Mouse (Mus musculus) frontal cortex, adult (tissue): Measurements from ENCODE around the gene Slf2.

ENCODE experiments used
- ATAC-seq: cut with Nextera tagmentation; 2 replicates; pipeline ENCODE4 v1.9.2; 2017; ENCODE audit warnings: mild to moderate bottlenecking, moderate library complexity, mixed read lengths; ENCODE audit not compliant: low TSS enrichment

The Slf2 gene

GRCm38 (mm10) chr19:45012219-45012618 lies 81.3 kb downstream of the Slf2 start:
- no peak for ATAC-seq

- peak; percentile 7; the same call in 1 of the 2 replicates for ATAC-seq
Measured at GRCm38 (mm10) chr19:45012636-45013035, 81.7 kb downstream of the Slf2 start.

GRCm38 (mm10) chr19:45013581-45014225 lies 82.8 kb downstream of the Slf2 start:
- no peak for ATAC-seq

- no peak for ATAC-seq
Measured at GRCm38 (mm10) chr19:45014335-45014971, 83.5 kb downstream of the Slf2 start, which contains the start of gene Lzts2. Lzts2 (plus strand) TSS chr19:45014414.

GRCm38 (mm10) chr19:45014981-45015402 lies 84.0 kb downstream of the Slf2 start:
- ATAC-seq: no peak

GRCm38 (mm10) chr19:45015518-45016281 lies 84.7 kb downstream of the Slf2 start:
- ATAC-seq: 0 out of 2 replicates have a peak, but pooled peaks have one; percentile 0

- ATAC-seq: peak; percentile 58
Measured at GRCm38 (mm10) chr19:45016341-45017215, 85.6 kb downstream of the Slf2 start.

GRCm38 (mm10) chr19:45017216-45017771 lies 86.3 kb downstream of the Slf2 start:
- no peak for ATAC-seq

GRCm38 (mm10) chr19:45017909-45018308 lies 87.0 kb downstream of the Slf2 start:
- ATAC-seq: no peak

- no peak for ATAC-seq
Measured at GRCm38 (mm10) chr19:45018351-45018831, 87.4 kb downstream of the Slf2 start.

- ATAC-seq: no peak
Measured at GRCm38 (mm10) chr19:45020348-45020747, 89.4 kb downstream of the Slf2 start.

- ATAC-seq: no peak
Measured at GRCm38 (mm10) chr19:45021362-45021761, 90.4 kb downstream of the Slf2 start.

GRCm38 (mm10) chr19:45023993-45024392 lies 93.0 kb downstream of the Slf2 start:
- no peak for ATAC-seq

GRCm38 (mm10) chr19:45024775-45025174 lies 93.8 kb downstream of the Slf2 start:
- ATAC-seq: no peak

GRCm38 (mm10) chr19:45025937-45026568 lies 95.1 kb downstream of the Slf2 start:
- no peak for ATAC-seq

- no peak for ATAC-seq
Measured at GRCm38 (mm10) chr19:45026958-45027670, 96.2 kb downstream of the Slf2 start.

GRCm38 (mm10) chr19:45027848-45028247 lies 96.9 kb downstream of the Slf2 start:
- peak; percentile 32; the same call in 1 of the 2 replicates for ATAC-seq

- ATAC-seq: no peak
Measured at GRCm38 (mm10) chr19:45028746-45029145, 97.8 kb downstream of the Slf2 start.

- ATAC-seq: no peak
Measured at GRCm38 (mm10) chr19:45029571-45029970, 98.6 kb downstream of the Slf2 start.

- ATAC-seq: no peak
Measured at GRCm38 (mm10) chr19:45030111-45030510, 99.2 kb downstream of the Slf2 start.
